Mouse (Mus musculus): ENCODE results near the gene Arvcf. TPM values are rescaled to one million over a fixed set of nuclear protein-coding genes. Genes with fewer than 3 reads are reported as not detected.

Gene Arvcf
- polyA plus RNA-seq, 1 experiment from 2014 or later: 116 TPM

GRCm38 (mm10) chr16:18420571-18420970 lies 72.6 kb downstream of the Arvcf start:
- H3K4me1 ChIP-seq: peaks cover 28% of the 10 kb centered on the region
- DNase-seq (ENCODE audit: extremely low spot score, low spot score): no peak
- peaks cover 65% of the 10 kb centered on the region for H3K36me3 ChIP-seq (replicated peaks)
- no peak overlapping the region for H3K4me3 ChIP-seq
- no peaks in the 10 kb centered on the region for H3K9me3 ChIP-seq
- H3K27ac ChIP-seq: no peak overlapping the region
- no peaks in the 10 kb centered on the region for H3K27me3 ChIP-seq (ENCODE audit: poor library complexity, severe bottlenecking)
- WGBS: 71% methylated on average over 3 of the region's 3 CpGs

GRCm38 (mm10) chr16:18423203-18423914 lies 75.4 kb downstream of the Arvcf start:
- Histone ChIP-seq H3K36me3 (replicated peaks) (peaks cover 45% of the 10 kb centered on the region), H3K9me3 (no peaks in the 10 kb centered on the region), H3K4me1 (peaks cover 47% of the 10 kb centered on the region), H3K4me3 (no peak overlapping the region), H3K27ac (no peak overlapping the region), H3K27me3 (ENCODE audit: poor library complexity, severe bottlenecking) (no peaks in the 10 kb centered on the region)
- 91% methylated on average over 7 of the region's 7 CpGs for WGBS
- no peak for DNase-seq (ENCODE audit: extremely low spot score, low spot score)

DNA sequence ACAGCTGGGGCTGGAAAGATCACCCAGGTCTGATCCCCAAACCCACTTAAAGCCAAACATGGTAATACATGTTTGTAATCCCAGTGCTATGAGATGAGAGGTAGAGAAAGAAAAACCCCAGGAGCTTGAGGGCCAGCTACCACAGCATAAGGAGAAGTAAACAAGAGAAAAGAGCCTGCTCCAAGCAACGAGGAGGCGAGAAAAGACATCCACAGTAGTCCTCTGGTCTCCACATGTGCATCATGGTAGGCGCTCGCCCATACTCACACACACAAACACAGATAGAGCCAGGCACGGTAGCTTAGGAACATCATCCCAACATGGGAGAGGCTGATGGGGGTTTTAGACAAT lies 75.9 kb downstream of the Arvcf start:
- Histone ChIP-seq H3K36me3 (replicated peaks) (peaks cover 41% of the 10 kb centered on the region), H3K27me3 (ENCODE audit: poor library complexity, severe bottlenecking) (no peaks in the 10 kb centered on the region), H3K9me3 (no peaks in the 10 kb centered on the region), H3K27ac (peak overlapping the region; percentile 25; the same call in 1 of the 2 replicates), H3K4me1 (peaks cover 47% of the 10 kb centered on the region), H3K4me3 (no peak overlapping the region)
- DNase-seq (ENCODE audit: extremely low spot score, low spot score): no peak
- 86% methylated on average over 5 of the region's 5 CpGs for WGBS

DNA sequence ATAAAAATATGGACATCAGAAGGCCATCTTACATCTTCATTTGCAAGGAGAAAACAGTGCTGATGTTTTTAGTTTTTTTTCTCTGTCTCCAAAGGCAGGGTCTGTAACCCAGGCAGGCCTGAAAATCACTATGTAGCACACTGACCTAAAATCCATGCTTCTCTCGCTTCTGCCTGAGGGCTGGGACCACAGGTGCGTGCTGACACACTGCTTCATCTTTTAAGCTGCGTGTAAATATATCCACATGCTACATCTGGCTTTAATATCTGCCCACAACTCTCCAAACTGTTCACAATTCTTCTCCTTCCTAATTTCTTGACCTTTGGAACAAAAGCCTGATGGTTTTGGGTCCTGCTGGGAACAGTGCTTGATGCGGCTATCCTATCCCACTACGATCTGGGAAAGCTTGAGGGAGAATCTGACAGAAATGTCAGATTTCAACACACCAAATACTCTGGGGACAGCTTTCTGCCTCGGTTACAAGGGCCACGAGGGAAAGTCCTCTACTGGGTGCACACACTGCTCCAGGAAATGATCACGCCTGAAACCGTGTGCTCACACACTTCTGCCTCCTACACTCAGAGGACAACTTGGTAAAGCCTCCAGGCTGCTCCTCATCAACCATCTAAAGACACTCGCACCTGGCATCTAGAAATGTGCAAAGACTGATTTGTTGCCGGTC lies 76.5 kb downstream of the Arvcf start:
- no peak for DNase-seq (ENCODE audit: extremely low spot score, low spot score)
- 74% methylated on average over 11 of the region's 11 CpGs for whole genome bisulfite sequencing
- H3K27ac ChIP-seq: no peak overlapping the region
- no peaks in the 10 kb centered on the region for H3K9me3 ChIP-seq
- H3K36me3 ChIP-seq (replicated peaks): peaks cover 37% of the 10 kb centered on the region
- no peak overlapping the region for H3K4me3 ChIP-seq
- no peaks in the 10 kb centered on the region for H3K27me3 ChIP-seq (ENCODE audit: poor library complexity, severe bottlenecking)
- H3K4me1 ChIP-seq: peaks cover 47% of the 10 kb centered on the region

- Histone ChIP-seq H3K9me3 (no peaks in the 10 kb centered on the region), H3K27me3 (ENCODE audit: poor library complexity, severe bottlenecking) (no peaks in the 10 kb centered on the region), H3K4me1 (peaks cover 45% of the 10 kb centered on the region), H3K36me3 (replicated peaks) (peaks cover 31% of the 10 kb centered on the region), H3K4me3 (peak overlapping the region; percentile 88), H3K27ac (peak overlapping the region; percentile 96)
- WGBS: 38% methylated on average over 10 of the region's 10 CpGs
- no peak for DNase-seq (ENCODE audit: extremely low spot score, low spot score)
Measured at GRCm38 (mm10) chr16:18425475-18426214, 77.7 kb downstream of the Arvcf start.

- Histone ChIP-seq H3K27ac (peak within 1 kb of the TSS; percentile 96), H3K4me3 (peak within 1 kb of the TSS; percentile 88), H3K27me3 (ENCODE audit: poor library complexity, severe bottlenecking) (no peaks in the 10 kb centered on the region), H3K9me3 (no peaks in the 10 kb centered on the region), H3K36me3 (replicated peaks) (peaks cover 26% of the 10 kb centered on the region), H3K4me1 (peaks cover 41% of the 10 kb centered on the region)
- peak; percentile 72 for DNase-seq (ENCODE audit: extremely low spot score, low spot score)
- under 1% methylated on average over 52 of the region's 52 CpGs for WGBS
Measured at GRCm38 (mm10) chr16:18426215-18426791, 78.3 kb downstream of the Arvcf start, which contains the start of gene Txnrd2. Txnrd2 (plus strand) TSS chr16:18426384.

DNA sequence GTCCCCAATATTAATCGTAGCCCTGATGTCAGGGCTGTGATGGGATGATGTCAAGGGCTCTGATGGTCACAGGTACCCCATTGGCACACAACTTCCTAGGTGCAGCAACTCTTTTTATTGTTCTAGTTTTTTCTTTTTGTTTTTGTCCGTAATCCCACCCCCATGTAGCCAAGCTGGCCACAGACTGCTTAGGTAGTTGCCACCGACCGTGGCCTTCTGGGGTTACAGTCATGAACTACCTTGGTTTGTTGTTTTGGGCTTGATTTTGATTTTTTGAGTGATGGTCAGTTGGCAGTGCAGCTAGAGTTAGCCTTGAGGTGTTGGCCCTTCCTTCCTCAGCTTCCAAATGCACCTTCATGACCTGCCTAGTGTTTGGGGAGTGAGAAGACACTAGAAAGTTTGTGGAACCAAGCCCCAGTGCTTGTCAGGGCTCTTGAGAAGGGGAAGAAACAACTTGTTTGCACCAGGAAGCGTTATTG lies 78.9 kb downstream of the Arvcf start, which contains the start of gene Comt:
Gene Comt (minus strand): TSS at position 51 of the 479 bp plus-strand sequence.
- no peak for DNase-seq (ENCODE audit: extremely low spot score, low spot score)
- peak within 1 kb of the TSS; percentile 96 for H3K27ac ChIP-seq
- WGBS: 57% methylated on average over 5 of the region's 5 CpGs
- H3K4me1 ChIP-seq: peaks cover 41% of the 10 kb centered on the region
- no peaks in the 10 kb centered on the region for H3K27me3 ChIP-seq (ENCODE audit: poor library complexity, severe bottlenecking)
- peaks cover 21% of the 10 kb centered on the region for H3K36me3 ChIP-seq (replicated peaks)
- H3K4me3 ChIP-seq: peak within 1 kb of the TSS; percentile 88
- H3K9me3 ChIP-seq: no peaks in the 10 kb centered on the region

GRCm38 (mm10) chr16:18428011-18428515 lies 80.1 kb downstream of the Arvcf start:
- Histone ChIP-seq H3K4me1 (peaks cover 41% of the 10 kb centered on the region), H3K27me3 (ENCODE audit: poor library complexity, severe bottlenecking) (no peaks in the 10 kb centered on the region), H3K27ac (0 out of 2 replicates have a peak overlapping the region, but pooled peaks have one; percentile 31), H3K9me3 (no peaks in the 10 kb centered on the region), H3K4me3 (no peak overlapping the region), H3K36me3 (replicated peaks) (peaks cover 15% of the 10 kb centered on the region)
- DNase-seq (ENCODE audit: extremely low spot score, low spot score): no peak
- WGBS: 81% methylated on average over 5 of the region's 5 CpGs

- no peaks in the 10 kb centered on the region for H3K9me3 ChIP-seq
- H3K4me3 ChIP-seq: peak overlapping the region; percentile 5; the same call in 1 of the 2 replicates
- H3K27ac ChIP-seq: peak overlapping the region; percentile 31; the same call in 1 of the 2 replicates
- peaks cover 11% of the 10 kb centered on the region for H3K36me3 ChIP-seq (replicated peaks)
- peaks cover 39% of the 10 kb centered on the region for H3K4me1 ChIP-seq
- H3K27me3 ChIP-seq (ENCODE audit: poor library complexity, severe bottlenecking): no peaks in the 10 kb centered on the region
- no peak for DNase-seq (ENCODE audit: extremely low spot score, low spot score)
- WGBS: 84% methylated on average over 7 of the region's 7 CpGs
Measured at GRCm38 (mm10) chr16:18428516-18429042, 80.6 kb downstream of the Arvcf start.

DNA sequence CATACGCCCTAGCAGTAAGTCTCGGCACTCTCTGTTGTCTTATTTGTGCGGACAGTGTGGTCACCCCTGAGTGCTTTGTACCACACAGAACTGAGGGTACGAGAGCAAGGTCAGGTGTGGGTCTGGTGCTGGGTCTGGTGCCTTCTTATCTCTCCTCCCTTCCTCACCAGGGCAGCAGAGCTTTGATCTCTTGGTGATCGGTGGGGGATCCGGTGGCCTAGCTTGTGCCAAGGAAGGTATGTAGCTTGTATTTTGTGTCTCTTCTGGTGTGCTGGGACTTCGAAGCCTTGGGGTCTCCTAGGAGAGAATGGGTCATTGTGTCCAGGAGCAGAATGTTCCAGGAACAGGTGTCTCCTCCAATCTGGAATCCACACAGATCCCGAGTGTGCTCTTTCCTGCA lies 81.7 kb downstream of the Arvcf start:
- no peak for DNase-seq (ENCODE audit: extremely low spot score, low spot score)
- Histone ChIP-seq H3K4me1 (peaks cover 28% of the 10 kb centered on the region), H3K4me3 (0 out of 2 replicates have a peak overlapping the region, but pooled peaks have one; percentile 4), H3K36me3 (replicated peaks) (peaks cover 12% of the 10 kb centered on the region), H3K27ac (0 out of 2 replicates have a peak overlapping the region, but pooled peaks have one; percentile 31), H3K27me3 (ENCODE audit: poor library complexity, severe bottlenecking) (no peaks in the 10 kb centered on the region), H3K9me3 (no peaks in the 10 kb centered on the region)
- 87% methylated on average over 8 of the region's 8 CpGs for WGBS

DNA sequence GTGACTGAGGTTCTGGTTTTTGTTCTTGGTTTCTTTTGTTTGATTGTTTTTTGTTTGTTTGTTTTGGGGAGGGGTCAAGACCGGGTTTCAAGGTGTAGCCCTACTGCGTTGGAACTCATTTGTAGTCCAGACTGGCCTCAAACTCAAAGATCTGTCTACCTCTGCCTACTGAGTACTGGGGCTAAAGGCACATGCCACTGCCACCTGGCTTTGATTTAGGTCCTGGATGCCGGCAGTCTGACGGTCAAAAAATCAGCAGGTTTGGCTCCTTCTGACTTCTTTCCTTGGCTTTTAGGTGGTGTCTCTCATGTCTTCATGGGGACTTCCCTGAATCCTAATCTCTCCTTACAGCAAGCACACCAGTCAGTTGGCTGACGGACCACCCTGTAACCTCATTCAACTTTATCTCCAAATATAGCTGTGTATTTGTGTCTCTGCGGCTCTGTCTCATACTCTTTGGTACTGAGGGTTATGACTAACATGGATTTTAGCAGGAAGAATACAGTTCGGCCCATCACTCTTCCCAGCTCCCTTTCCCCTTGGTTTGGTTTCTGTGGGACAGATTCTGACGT lies 82.7 kb downstream of the Arvcf start:
- peaks cover 23% of the 10 kb centered on the region for H3K36me3 ChIP-seq (replicated peaks)
- WGBS: 81% methylated on average over 8 of the region's 8 CpGs
- H3K4me1 ChIP-seq: peaks cover 17% of the 10 kb centered on the region
- H3K27ac ChIP-seq: no peak overlapping the region
- no peak for DNase-seq (ENCODE audit: extremely low spot score, low spot score)
- H3K4me3 ChIP-seq: no peak overlapping the region
- H3K9me3 ChIP-seq: no peaks in the 10 kb centered on the region
- H3K27me3 ChIP-seq (ENCODE audit: poor library complexity, severe bottlenecking): no peaks in the 10 kb centered on the region

Data from forebrain, embryonic 10.5 days (tissue).